Mouse (Mus musculus) heart, adult 18-20 months (tissue): Measurements from ENCODE around the gene Gemin2. TPM values are rescaled to one million over a fixed set of nuclear protein-coding genes. Genes with fewer than 3 reads are reported as not detected.
"Not testable (repeated sequence)": the region's sequence is repeated elsewhere in the genome, so short reads cannot be mapped to it uniquely, and the experiment has no call there.

Experiments used
- DNase-seq, 2 experiments: peaks; one replicate each; pipeline ENCODE4 v3.0.0; 2021 to 2022; ENCODE audit warnings: mixed read lengths in 1 of 2
- total RNA-seq, 2 experiments: library from RNA; stranded (reverse); gene quantifications; 2 replicates each; pipeline ENCODE4 v1.2.3; 2021

Gene Gemin2
- total RNA-seq, 2 experiments from 2014 or later, result 6.0 to 6.1 TPM

DNA sequence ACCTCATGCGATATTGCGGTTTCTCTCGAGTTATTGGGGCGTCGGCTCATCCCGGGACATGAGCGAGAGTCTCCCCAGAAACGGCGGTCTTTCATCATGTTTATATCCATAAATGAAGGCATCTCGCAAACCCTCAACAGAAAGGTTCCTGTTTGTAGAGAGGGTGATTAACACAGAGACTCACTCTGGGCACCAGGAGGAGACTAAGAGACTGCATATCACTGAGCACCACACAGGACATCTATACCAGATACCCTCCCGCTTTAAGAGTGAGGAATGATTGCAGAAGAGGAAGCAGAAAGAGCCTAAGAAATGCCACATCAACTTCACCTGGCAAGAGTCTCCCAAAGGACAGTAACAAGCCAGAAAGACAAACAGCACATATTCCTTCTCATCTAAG lies 43.0 kb downstream of the Gemin2 start:
- DNase-seq, result no peak

DNA sequence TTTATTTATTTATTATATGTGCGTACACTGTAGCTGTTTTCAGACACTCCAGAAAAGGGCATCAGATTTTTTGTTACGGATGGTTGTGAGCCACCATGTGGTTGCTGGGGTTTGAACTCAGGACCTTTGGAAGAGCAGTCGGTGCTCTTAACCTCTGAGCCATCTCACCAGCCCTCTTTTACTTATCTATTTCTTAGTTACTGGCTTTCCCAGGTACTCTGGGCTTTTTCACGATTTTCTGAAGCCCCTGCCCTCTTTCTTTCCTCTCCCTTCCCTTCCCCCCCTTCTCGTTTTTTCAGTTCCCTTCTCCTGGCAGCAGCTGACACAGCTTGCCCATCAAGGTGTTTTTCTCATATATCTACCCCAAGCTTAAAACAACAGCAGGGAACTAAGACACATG lies 45.0 kb downstream of the Gemin2 start:
- not testable (repeated sequence) for DNase-seq

DNA sequence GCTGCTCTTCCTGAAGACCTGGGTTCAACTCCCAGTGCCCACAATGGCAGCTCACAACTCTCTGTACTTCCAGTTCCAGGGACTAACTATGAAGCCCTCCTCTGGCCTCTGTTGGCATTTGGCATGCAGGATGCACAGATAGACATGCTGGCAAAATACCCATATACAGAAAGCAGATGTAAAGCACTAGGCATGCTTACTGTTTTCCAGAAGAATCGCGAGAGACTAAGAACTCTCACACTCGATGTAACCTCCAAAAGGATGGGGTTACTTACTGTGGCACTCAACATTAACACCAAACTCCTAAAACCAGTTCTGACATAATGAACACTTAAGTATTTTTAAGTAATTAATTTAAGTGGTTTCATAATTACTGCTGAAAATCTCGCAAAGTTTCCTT lies 47.1 kb downstream of the Gemin2 start:
- no peak for DNase-seq

DNA sequence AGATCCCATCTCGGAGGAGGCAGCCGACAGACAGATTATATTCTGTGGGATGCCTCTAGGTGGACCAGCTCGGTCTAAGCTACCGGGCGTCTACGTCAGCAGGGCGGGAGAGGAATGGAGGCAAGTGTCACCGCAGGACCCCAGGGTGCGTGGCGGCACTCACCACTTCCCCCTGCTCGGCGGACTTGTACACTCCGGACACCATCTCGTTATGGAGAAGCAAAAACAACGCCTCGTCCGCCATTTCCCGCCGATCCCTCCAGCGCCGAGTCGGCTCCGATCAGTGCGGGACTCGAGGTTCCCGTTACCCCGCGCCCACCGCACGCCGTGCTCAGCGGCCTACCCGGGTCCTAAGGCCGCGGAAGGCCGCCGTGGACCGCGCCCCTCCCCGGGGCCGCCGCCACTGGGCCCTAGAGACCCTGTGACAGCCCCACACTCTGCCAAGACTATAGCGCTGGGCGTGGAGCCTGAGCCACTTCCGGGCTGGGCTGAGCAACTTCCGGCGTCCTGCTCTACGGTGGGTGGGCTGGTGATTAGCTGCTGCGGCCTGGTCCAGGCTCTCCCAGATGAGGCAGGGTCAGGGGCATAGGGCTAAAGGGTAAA lies 47.9 kb downstream of the Gemin2 start, which contains the start of gene Trappc6b:
Gene Trappc6b, minus strand, starts transcription at position 480 of the 603 bp plus-strand sequence.
- DNase-seq, result peak; percentile 86 to 88

DNA sequence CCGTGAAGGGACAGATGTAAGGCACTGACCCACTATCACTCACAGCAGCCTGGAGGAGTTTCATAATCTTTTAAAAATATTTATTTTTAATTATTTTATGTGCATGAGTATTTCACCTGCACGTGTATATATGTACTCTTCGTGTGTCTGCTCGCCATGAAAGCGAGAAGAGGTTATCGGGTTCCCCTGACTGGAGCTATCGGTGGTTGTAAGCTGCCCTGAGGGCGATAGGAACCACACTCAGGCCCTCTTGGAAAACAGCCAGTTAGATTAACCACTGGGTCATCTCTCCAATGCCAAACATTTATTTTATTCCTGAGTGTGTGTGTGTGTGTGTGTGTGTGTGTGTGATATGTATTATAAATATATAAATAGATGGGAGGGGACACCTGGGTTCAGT lies 51.6 kb downstream of the Gemin2 start:
- no peak for DNase-seq

DNA sequence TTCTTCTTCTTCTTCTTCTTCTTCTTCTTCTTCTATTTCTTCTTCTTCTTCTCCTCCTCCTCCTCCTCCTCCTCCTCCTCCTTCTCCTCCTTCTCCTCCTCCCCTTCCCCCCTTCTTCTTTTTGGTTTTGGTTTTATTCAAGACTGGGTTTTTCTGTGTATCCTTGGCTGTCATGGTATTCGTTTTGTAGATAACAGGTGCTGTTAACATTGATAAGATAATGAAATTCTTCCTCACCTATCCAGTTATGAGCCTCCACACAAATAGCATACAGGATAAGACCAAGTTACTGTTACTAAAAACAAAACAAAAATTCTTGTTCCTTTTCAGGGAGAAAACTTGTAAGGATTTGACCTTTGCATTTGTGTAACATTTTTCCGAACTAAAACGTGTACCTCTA lies 52.6 kb downstream of the Gemin2 start:
- DNase-seq, result no peak

DNA sequence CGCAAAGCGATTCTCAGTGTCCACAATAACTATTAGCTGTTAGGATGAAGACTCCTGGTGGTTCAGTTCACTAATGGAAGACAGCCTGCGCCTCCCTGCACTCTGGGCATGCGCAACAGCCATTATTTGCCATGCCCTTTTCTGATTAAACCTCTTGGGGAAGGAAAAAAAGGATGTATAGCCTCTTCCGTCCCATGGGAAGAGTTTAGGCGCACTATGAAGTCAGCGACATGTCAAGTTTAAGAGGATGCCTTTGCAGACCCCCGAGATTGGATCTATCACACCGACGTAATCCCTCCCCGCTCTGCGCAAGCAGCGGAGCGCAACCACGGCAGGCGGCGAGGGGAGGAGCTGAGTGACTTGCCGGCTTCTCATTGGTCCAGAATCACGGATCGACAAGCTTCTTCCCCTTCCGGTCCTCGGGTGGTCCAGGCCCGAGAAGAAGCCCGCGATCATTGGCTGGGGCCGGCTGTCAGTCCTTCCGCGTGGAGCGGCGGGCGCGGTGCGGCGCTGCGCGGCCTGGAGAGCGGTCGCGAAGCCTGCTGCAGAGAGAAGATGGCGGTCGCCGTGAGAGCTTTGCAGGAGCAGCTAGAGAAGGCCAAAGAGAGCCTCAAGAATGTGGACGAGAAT lies 53.4 kb downstream of the Gemin2 start, which contains the start of gene Pnn:
Gene Pnn, plus strand, starts transcription at position 437 of the 630 bp plus-strand sequence.
- DNase-seq, result peak; percentile 97 to 99

DNA sequence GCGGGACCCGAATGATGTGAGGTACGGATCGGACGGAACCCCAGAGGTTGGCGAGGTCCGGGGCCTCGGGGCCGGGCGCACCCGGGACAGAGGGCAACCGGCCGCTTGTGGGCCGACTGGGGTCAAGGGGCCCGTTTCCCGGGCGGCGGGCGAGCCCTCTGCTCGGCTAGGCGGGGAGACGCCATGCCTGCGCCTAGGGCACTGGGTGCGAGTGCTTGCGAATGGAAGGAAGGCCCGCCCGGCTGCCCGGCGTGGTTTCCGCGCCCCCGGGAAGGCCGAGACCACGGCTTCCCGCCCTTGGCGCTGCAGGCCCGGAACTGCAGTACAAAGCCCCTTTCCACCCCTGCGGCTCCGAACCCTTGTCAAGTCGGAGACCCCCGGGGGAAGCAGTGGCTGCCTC lies 53.9 kb downstream of the Gemin2 start:
- no peak for DNase-seq

DNA sequence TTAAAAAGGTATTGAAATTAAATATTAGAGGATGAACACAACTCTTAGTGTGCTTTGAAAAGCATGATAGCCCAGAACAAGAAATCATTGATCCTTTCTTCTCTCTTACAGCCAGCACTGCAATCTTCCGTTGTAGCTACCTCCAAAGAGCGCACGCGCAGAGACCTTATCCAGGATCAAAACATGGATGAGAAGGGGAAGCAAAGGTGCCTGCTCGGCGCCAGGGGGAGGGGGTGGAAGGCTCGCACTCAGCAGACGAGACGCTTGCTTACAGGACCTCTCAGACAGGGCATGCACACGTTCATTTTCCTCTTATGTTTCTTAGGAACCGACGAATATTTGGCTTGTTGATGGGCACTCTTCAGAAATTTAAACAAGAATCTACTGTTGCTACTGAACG lies 55.6 kb downstream of the Gemin2 start:
- DNase-seq, result no peak

DNA sequence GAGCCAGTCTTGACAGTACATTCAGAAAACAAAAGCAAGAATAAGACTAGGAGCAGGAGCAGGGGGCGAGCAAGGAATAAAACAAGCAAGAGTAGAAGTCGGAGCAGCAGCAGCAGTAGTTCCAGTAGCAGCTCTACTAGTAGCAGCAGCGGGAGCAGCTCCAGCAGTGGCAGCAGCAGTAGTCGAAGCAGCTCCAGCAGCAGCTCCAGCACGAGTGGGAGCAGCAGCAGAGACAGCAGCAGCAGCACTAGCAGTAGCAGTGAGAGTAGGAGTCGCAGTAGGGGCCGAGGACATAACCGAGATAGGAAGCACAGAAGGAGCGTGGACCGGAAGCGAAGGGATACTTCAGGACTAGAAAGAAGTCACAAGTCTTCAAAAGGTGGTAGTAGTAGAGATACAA lies 59.1 kb downstream of the Gemin2 start:
- DNase-seq, result no peak

DNA sequence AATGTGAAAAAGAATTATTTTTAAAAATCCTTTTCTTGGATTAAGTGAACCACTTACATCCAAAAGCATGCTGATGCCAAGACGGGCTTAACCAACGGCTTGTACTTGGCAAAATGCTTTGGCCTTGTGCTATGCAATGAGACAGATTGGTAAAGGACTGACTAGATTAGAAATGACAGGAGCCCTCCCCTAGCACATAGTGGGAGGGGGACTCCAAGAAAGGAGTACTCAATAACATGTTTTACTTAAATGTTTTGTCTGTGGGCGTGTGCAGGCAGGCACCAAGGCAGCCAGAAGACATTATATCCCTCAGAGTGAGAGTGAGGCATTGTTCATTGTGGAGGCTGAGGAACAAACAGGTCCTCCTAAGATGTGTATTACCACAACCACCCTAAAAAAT lies 60.9 kb downstream of the Gemin2 start:
- DNase-seq, result no peak

DNA sequence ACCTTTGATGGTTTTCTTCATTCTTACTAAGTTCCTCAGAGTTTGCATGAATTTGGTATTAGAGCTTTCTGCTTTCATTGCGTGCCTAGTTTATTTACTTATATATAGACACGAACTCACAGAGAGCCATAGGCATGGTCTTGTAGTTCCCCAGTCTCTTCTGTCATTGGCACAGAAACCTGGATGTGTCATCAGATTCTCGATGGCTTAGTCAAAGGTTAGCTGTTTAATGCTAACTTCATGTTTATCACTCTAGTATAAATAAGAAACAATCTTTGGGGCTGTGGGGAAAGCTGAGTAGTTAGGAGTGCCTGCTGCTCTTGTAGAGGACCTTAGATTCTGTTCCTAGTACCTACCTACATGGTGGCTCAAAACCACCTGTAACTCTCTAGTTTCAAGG lies 63.8 kb downstream of the Gemin2 start:
- DNase-seq, result no peak

DNA sequence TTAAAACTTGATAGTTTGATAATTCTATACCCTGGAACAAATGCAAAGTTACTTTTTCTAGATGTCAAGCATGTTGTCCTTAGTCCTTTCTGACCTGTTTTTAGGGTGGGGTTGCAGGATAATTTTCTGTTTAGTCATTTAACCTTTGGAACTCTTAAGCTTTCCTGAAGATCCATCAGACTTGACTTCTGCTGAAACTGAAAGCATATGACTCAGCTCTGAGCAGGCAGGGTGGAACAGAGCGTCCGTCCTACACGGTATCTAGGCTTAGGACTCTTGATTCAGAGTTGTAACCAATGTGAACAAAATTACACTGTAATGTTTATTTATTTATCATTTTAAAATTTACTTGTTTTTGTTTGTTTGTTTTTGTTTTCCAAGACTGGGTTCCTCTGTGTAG lies 64.7 kb downstream of the Gemin2 start:
- DNase-seq, result no peak

Other genes with a start within 250 kb of the Gemin2 start
- 10 to 100 TPM; 42.9 to 44.3 TPM for gene Sec23a, start 1.4 kb upstream of the Gemin2 start, total RNA-seq
- 10 to 100 TPM; 74.0 to 80.0 TPM for gene Trappc6b, start 48.1 kb downstream of the Gemin2 start, total RNA-seq
- gene Pnn, start 53.5 kb downstream of the Gemin2 start, total RNA-seq, result 10 to 100 TPM; 24.4 to 26.9 TPM
- 100 to 1,000 TPM in 1 of 2 experiments, 10 to 100 TPM in 1; 91.4 to 103 TPM for gene Mia2, start 82.4 kb downstream of the Gemin2 start, total RNA-seq
- gene Fbxo33, start 206.3 kb downstream of the Gemin2 start, total RNA-seq, result 1 to 10 TPM; 5.7 to 7.0 TPM